Mouse (Mus musculus) bone marrow macrophage, adult 2 months (primary cell): ENCODE measurements around the gene Fgd3. TPM values are rescaled to one million over a fixed set of nuclear protein-coding genes. Genes with fewer than 3 reads are reported as not detected.

ENCODE experiments used
- H3K27ac ChIP-seq: 2 replicates; pipeline ENCODE4 v1.5.1; 2012; ENCODE audit warnings: low read depth, low read length; ENCODE audit not compliant: insufficient read depth
- H3K4me1 ChIP-seq: 2 replicates; pipeline ENCODE4 v1.6.1; 2012; ENCODE audit warnings: low read length; ENCODE audit not compliant: control insufficient read depth, insufficient read depth
- H3K4me3 ChIP-seq: 2 replicates; pipeline ENCODE4 v1.5.1; 2012; ENCODE audit warnings: mild to moderate bottlenecking, low read length, moderate library complexity; ENCODE audit not compliant: insufficient read depth
- CTCF ChIP-seq: IDR thresholded peaks from 2 replicates; pipeline ENCODE4 v1.5.1; 2012; ENCODE audit warnings: low read depth, mild to moderate bottlenecking, low read length, moderate library complexity
- POLR2A ChIP-seq: IDR thresholded peaks from 2 replicates; pipeline ENCODE4 v1.6.1; 2012; ENCODE audit warnings: mild to moderate bottlenecking, low read depth, low read length, borderline replicate concordance
- polyA plus RNA-seq: library from polyadenylated mRNA; stranded (reverse); fragments of >200 nt; gene quantifications from 2 replicates; pipeline ENCODE4 v1.2.4, GENCODE M21; 2012; ENCODE audit not compliant: missing spikeins, insufficient read depth, insufficient read length

The Fgd3 gene
- polyA plus RNA-seq, 1 experiment, result 88.6 TPM

- Histone ChIP-seq H3K27ac (peak overlapping the region; percentile 81), H3K4me1 (peaks cover 34% of the 10 kb centered on the region), H3K4me3 (peak overlapping the region; percentile 86)
- TF ChIP-seq POLR2A (no peak), CTCF (no peak)
These were observed 11.9 kb downstream of the Fgd3 start for GRCm38 (mm10) chr13:49308206-49308605.

GRCm38 (mm10) chr13:49307311-49307969 is 12.7 kb downstream of the Fgd3 start:
- TF ChIP-seq CTCF (no peak; the same call in 1 of the 2 replicates), POLR2A (no peak)
- peaks cover 39% of the 10 kb centered on the region for H3K4me1 ChIP-seq
- peak overlapping the region; percentile 92 for H3K27ac ChIP-seq
- H3K4me3 ChIP-seq, result peak overlapping the region; percentile 86

GRCm38 (mm10) chr13:49306771-49307310 is 13.3 kb downstream of the Fgd3 start:
- Histone ChIP-seq H3K27ac (peak overlapping the region; percentile 92), H3K4me3 (peak overlapping the region; percentile 86), H3K4me1 (peaks cover 45% of the 10 kb centered on the region)
- no peak for TF ChIP-seq POLR2A
- no peak for TF ChIP-seq CTCF

GRCm38 (mm10) chr13:49300771-49301170 is 19.3 kb downstream of the Fgd3 start:
- no peak for TF ChIP-seq POLR2A
- TF ChIP-seq CTCF, result no peak
- peaks cover 67% of the 10 kb centered on the region for H3K4me1 ChIP-seq
- H3K4me3 ChIP-seq, result no peak overlapping the region
- H3K27ac ChIP-seq, result peak overlapping the region; percentile 25

- peak overlapping the region; percentile 29 for H3K27ac ChIP-seq
- peaks cover 55% of the 10 kb centered on the region for H3K4me1 ChIP-seq
- peak overlapping the region; percentile 9; the same call in 1 of the 2 replicates for H3K4me3 ChIP-seq
- TF ChIP-seq CTCF (no peak), POLR2A (no peak)
These were observed 21.4 kb downstream of the Fgd3 start for GRCm38 (mm10) chr13:49298514-49299381.

GRCm38 (mm10) chr13:49296270-49296669 is 23.8 kb downstream of the Fgd3 start:
- H3K4me1 ChIP-seq, result peaks cover 55% of the 10 kb centered on the region
- TF ChIP-seq CTCF, result no peak
- TF ChIP-seq POLR2A, result no peak
- no peak overlapping the region for H3K27ac ChIP-seq
- H3K4me3 ChIP-seq, result no peak overlapping the region

GRCm38 (mm10) chr13:49294108-49294507 is 26.0 kb downstream of the Fgd3 start:
- TF ChIP-seq CTCF (no peak), POLR2A (no peak)
- Histone ChIP-seq H3K4me3 (no peak overlapping the region), H3K4me1 (peaks cover 40% of the 10 kb centered on the region), H3K27ac (no peak overlapping the region)

- TF ChIP-seq POLR2A (no peak), CTCF (no peak)
- Histone ChIP-seq H3K4me3 (no peak overlapping the region), H3K27ac (no peak overlapping the region), H3K4me1 (peaks cover 24% of the 10 kb centered on the region)
These were observed 28.2 kb downstream of the Fgd3 start for GRCm38 (mm10) chr13:49291949-49292348.

GRCm38 (mm10) chr13:49291398-49291797 is 28.7 kb downstream of the Fgd3 start:
- TF ChIP-seq POLR2A (no peak), CTCF (peak; percentile 71)
- no peak overlapping the region for H3K27ac ChIP-seq
- H3K4me1 ChIP-seq, result peaks cover 24% of the 10 kb centered on the region
- no peak overlapping the region for H3K4me3 ChIP-seq
